Mouse (Mus musculus) MEL (cell line): ENCODE data around the gene Plxnd1.

Experiments used
- BHLHE40 ChIP-seq: IDR thresholded peaks from 2 replicates; pipeline ENCODE4 v1.6.1; 2012; ENCODE audit warnings: low read depth, mild to moderate bottlenecking, inconsistent platforms, low read length, improper control_type of control experiment, borderline replicate concordance
- CTCF ChIP-seq, 3 experiments: IDR thresholded peaks in 2 of 3; conservative IDR thresholded peaks in 1 of 3; 2 replicates each; pipeline ENCODE4 v1.5.1; 2011 to 2012; ENCODE audit warnings: low read length in 3 of 3, low read depth in 2 of 3, mild to moderate bottlenecking in 2 of 3, improper control_type of control experiment in 1 of 3, inconsistent platforms in 1 of 3, mixed read lengths in 1 of 3, moderate library complexity in 1 of 3; ENCODE audit not compliant: control insufficient read depth in 1 of 3, insufficient read depth in 1 of 3, poor library complexity in 1 of 3, severe bottlenecking in 1 of 3
- E2F4 ChIP-seq: IDR thresholded peaks from 2 replicates; pipeline ENCODE4 v1.6.1; 2011; ENCODE audit warnings: low read depth, low read length, improper control_type of control experiment, borderline replicate concordance
- EP300 ChIP-seq, 2 experiments: IDR thresholded peaks; 2 replicates each; pipeline ENCODE4 v1.6.1; 2011; ENCODE audit warnings: improper control_type of control experiment in 2 of 2, low read length in 2 of 2, low read depth in 1 of 2, mild to moderate bottlenecking in 1 of 2
- ETS1 ChIP-seq: IDR thresholded peaks from 2 replicates; pipeline ENCODE4 v1.6.1; 2012; ENCODE audit warnings: low read depth, mild to moderate bottlenecking, inconsistent platforms, low read length, improper control_type of control experiment, moderate library complexity
- GATA1 ChIP-seq: IDR thresholded peaks from 2 replicates; pipeline ENCODE4 v1.6.1; 2011; ENCODE audit warnings: low read depth, low read length, improper control_type of control experiment
- MAFK ChIP-seq: IDR thresholded peaks from 2 replicates; pipeline ENCODE4 v1.6.1; 2011; ENCODE audit warnings: low read depth, mild to moderate bottlenecking, low read length, improper control_type of control experiment, borderline replicate concordance
- MAX ChIP-seq: IDR thresholded peaks from 2 replicates; pipeline ENCODE4 v1.6.1; 2011; ENCODE audit warnings: low read length, improper control_type of control experiment
- MEF2A ChIP-seq: IDR thresholded peaks from 2 replicates; pipeline ENCODE4 v1.6.1; 2014; ENCODE audit warnings: low read depth, mild to moderate bottlenecking, inconsistent platforms, low read length, improper control_type of control experiment; ENCODE audit not compliant: poor library complexity, insufficient replicate concordance, severe bottlenecking; ENCODE audit errors: extremely low read depth
- MYC ChIP-seq: IDR thresholded peaks from 2 replicates; pipeline ENCODE4 v1.6.1; 2011; ENCODE audit warnings: low read depth, mild to moderate bottlenecking, low read length, improper control_type of control experiment, moderate library complexity
- RCOR1 ChIP-seq: IDR thresholded peaks from 2 replicates; pipeline ENCODE4 v1.6.1; 2012; ENCODE audit warnings: low read depth, mild to moderate bottlenecking, inconsistent platforms, low read length, improper control_type of control experiment
- SMC3 ChIP-seq: IDR thresholded peaks from 2 replicates; pipeline ENCODE4 v1.6.1; 2011; ENCODE audit warnings: low read depth, low read length, improper control_type of control experiment
- TAL1 ChIP-seq: IDR thresholded peaks from 2 replicates; pipeline ENCODE4 v1.6.1; 2012; ENCODE audit warnings: mild to moderate bottlenecking, inconsistent platforms, low read length, moderate library complexity, mixed read lengths
- UBTF ChIP-seq: IDR thresholded peaks from 2 replicates; pipeline ENCODE4 v1.6.1; 2012; ENCODE audit warnings: low read depth, mild to moderate bottlenecking, inconsistent platforms, low read length, improper control_type of control experiment, moderate library complexity, borderline replicate concordance; ENCODE audit not compliant: insufficient read depth

GRCm38 (mm10) chr6:115927292-115928242 is 67.2 kb downstream of the Plxnd1 start:
- TF ChIP-seq E2F4 (no peak), GATA1 (no peak), CTCF (IDR thresholded peaks at IDR 0.05 in 2 of 3, conservative IDR thresholded peaks at IDR 0.05 in 1 of 3; ENCODE audit: control insufficient read depth in 1 of 3, insufficient read depth in 1 of 3, low read depth in 2 of 3, low read length in 3 of 3, poor library complexity in 1 of 3, severe bottlenecking in 1 of 3) (no peak), BHLHE40 (no peak), SMC3 (no peak), TAL1 (no peak), MAX (no peak), MEF2A (no peak), MAFK (no peak), UBTF (no peak), RCOR1 (no peak), ETS1 (no peak), EP300 (IDR thresholded peaks at IDR 0.05; ENCODE audit: low read depth in 1 of 2, low read length in 2 of 2) (no peak), MYC (no peak)
